Mouse (Mus musculus): ENCODE data around the gene Mfap1b. TPM values are rescaled to one million over a fixed set of nuclear protein-coding genes. Genes with fewer than 3 reads are reported as not detected.

Gene Mfap1b
- total and polyA plus RNA-seq, 2 experiments = 1.7 to 9.0 TPM

DNA sequence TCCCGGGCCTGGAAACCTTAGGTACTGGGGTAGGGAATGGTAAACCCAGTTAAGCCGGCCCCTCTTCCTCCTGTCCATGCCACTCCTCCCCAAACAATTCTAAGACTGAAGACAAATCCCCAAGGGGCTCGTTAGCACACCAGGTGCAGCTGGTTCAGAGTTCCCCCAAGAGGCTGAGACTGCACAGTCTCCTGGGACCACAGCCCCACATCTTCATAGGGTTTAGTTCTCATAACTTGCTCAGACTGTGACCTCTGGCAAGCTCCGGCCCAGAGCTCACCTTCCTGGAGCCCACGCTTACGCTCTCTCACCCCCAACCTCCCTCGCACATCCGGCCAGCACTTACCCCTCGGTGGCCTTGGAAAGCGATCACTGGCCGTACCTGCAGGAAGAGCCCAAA is 32.1 kb downstream of the Mfap1b start:
- peaks cover 12% of the 10 kb centered on the region; the same call in 1 of the 2 replicates for H3K4me1 ChIP-seq (ENCODE audit: control insufficient read depth, insufficient read depth, low read length)
- peaks cover 22% of the 10 kb centered on the region for H3K36me3 ChIP-seq (ENCODE audit: control insufficient read depth, insufficient read depth, low read length)
- 17% methylated on average over 11 of the region's 11 CpGs for WGBS
- no peak for DNase-seq (ENCODE audit: extremely low read depth, low read depth, low spot score)
- peak overlapping the region; percentile 53; the same call in 1 of the 2 replicates for H3K9ac ChIP-seq (ENCODE audit: low read depth, low read length)
- TF ChIP-seq CTCF (IDR thresholded peaks at IDR 0.05; ENCODE audit: low read depth, low read length) (no peak), POLR2A (IDR thresholded peaks at IDR 0.05; ENCODE audit: extremely low read depth, insufficient read depth, low read length) (no peak)
- H3K27ac ChIP-seq (replicated peaks; ENCODE audit: insufficient read depth, low read depth, low read length) = no peak overlapping the region
- no peaks in the 10 kb centered on the region for H3K79me2 ChIP-seq (ENCODE audit: control insufficient read depth, insufficient read depth, low read length)
- peak overlapping the region; percentile 54; the same call in 1 of the 2 replicates for H3K4me3 ChIP-seq (ENCODE audit: insufficient read depth, low read depth, low read length)
- no peaks in the 10 kb centered on the region for H3K27me3 ChIP-seq (ENCODE audit: control insufficient read depth, insufficient read depth, low read length)

- H3K4me3 ChIP-seq (ENCODE audit: insufficient read depth, low read depth, low read length) = no peak overlapping the region
- no peak for TF ChIP-seq POLR2A (IDR thresholded peaks at IDR 0.05; ENCODE audit: extremely low read depth, insufficient read depth, low read length)
- peaks cover 27% of the 10 kb centered on the region for H3K36me3 ChIP-seq (ENCODE audit: control insufficient read depth, insufficient read depth, low read length)
- no peaks in the 10 kb centered on the region for H3K27me3 ChIP-seq (ENCODE audit: control insufficient read depth, insufficient read depth, low read length)
- H3K27ac ChIP-seq (replicated peaks; ENCODE audit: insufficient read depth, low read depth, low read length) = no peak overlapping the region
- peak; percentile 71 for DNase-seq (ENCODE audit: extremely low read depth, low read depth, low spot score)
- 46% methylated on average over 5 of the region's 5 CpGs for WGBS
- no peaks in the 10 kb centered on the region for H3K79me2 ChIP-seq (ENCODE audit: control insufficient read depth, insufficient read depth, low read length)
- H3K4me1 ChIP-seq (ENCODE audit: control insufficient read depth, insufficient read depth, low read length) = peaks cover 12% of the 10 kb centered on the region; the same call in 1 of the 2 replicates
- no peak overlapping the region for H3K9ac ChIP-seq (ENCODE audit: low read depth, low read length)
Measured at GRCm38 (mm10) chr2:121440834-121441605, 32.8 kb downstream of the Mfap1b start.

DNA sequence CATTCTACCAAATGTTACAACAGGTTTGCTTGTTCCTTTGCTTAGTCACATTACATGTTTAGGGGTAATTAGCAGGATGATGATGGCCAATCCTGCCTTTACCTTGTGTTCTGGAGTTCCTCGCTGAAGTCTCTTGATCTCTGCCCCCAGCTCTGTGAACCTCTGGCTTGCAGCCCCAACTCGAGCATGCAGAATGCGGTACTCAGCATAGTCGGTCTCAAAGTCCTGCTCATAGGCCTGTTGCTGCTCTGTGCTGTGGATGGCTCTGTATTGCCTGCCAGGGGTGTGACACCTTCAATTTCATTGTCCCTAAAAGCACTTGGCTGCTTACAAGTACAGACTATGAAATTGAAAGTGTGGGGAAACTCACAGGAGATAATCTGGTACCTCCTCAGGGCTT is 34.1 kb downstream of the Mfap1b start:
- H3K4me3 ChIP-seq (ENCODE audit: insufficient read depth, low read depth, low read length) = no peak overlapping the region
- WGBS = 11% methylated on average over 4 of the region's 4 CpGs
- peaks cover 38% of the 10 kb centered on the region for H3K36me3 ChIP-seq (ENCODE audit: control insufficient read depth, insufficient read depth, low read length)
- no peaks in the 10 kb centered on the region for H3K79me2 ChIP-seq (ENCODE audit: control insufficient read depth, insufficient read depth, low read length)
- H3K27ac ChIP-seq (replicated peaks; ENCODE audit: insufficient read depth, low read depth, low read length) = no peak overlapping the region
- TF ChIP-seq POLR2A (IDR thresholded peaks at IDR 0.05; ENCODE audit: extremely low read depth, insufficient read depth, low read length) (no peak), CTCF (IDR thresholded peaks at IDR 0.05; ENCODE audit: low read depth, low read length) (no peak)
- H3K4me1 ChIP-seq (ENCODE audit: control insufficient read depth, insufficient read depth, low read length) = peaks cover 12% of the 10 kb centered on the region; the same call in 1 of the 2 replicates
- peak; percentile 76 for DNase-seq (ENCODE audit: extremely low read depth, low read depth, low spot score)
- no peak overlapping the region for H3K9ac ChIP-seq (ENCODE audit: low read depth, low read length)
- H3K27me3 ChIP-seq (ENCODE audit: control insufficient read depth, insufficient read depth, low read length) = no peaks in the 10 kb centered on the region

DNA sequence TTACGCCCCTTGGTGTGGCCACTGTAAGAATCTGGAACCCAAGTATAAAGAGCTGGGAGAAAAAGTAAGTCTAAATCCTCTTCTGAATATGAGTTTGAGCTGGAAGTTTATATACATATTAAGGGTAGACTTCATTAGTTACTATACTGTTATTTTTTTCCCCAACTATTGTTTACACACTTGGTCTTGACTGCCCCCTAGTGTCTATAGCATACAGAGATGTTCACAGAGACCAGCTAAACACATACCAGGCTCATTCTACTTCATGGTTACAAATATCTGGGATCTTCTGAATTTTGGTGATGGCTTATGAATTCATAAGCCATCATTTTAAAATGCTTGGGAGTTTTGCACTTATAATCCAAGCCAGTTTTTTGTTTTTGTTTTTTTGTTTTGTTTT is 39.0 kb downstream of the Mfap1b start:
- 85% methylated on average over 1 of the region's 1 CpGs for WGBS
- no peak overlapping the region for H3K27ac ChIP-seq (replicated peaks; ENCODE audit: insufficient read depth, low read depth, low read length)
- TF ChIP-seq POLR2A (IDR thresholded peaks at IDR 0.05; ENCODE audit: extremely low read depth, insufficient read depth, low read length) (no peak), CTCF (IDR thresholded peaks at IDR 0.05; ENCODE audit: low read depth, low read length) (peak; percentile 28; the same call in 1 of the 2 replicates)
- DNase-seq (ENCODE audit: extremely low read depth, low read depth, low spot score) = no peak
- H3K36me3 ChIP-seq (ENCODE audit: control insufficient read depth, insufficient read depth, low read length) = peaks cover 82% of the 10 kb centered on the region
- peaks cover under 1% of the 10 kb centered on the region; the same call in 1 of the 2 replicates for H3K4me1 ChIP-seq (ENCODE audit: control insufficient read depth, insufficient read depth, low read length)
- no peaks in the 10 kb centered on the region for H3K79me2 ChIP-seq (ENCODE audit: control insufficient read depth, insufficient read depth, low read length)
- no peak overlapping the region for H3K9ac ChIP-seq (ENCODE audit: low read depth, low read length)
- no peaks in the 10 kb centered on the region for H3K27me3 ChIP-seq (ENCODE audit: control insufficient read depth, insufficient read depth, low read length)
- H3K4me3 ChIP-seq (ENCODE audit: insufficient read depth, low read depth, low read length) = no peak overlapping the region

- peaks cover 79% of the 10 kb centered on the region for H3K36me3 ChIP-seq (ENCODE audit: control insufficient read depth, insufficient read depth, low read length)
- H3K9ac ChIP-seq (ENCODE audit: low read depth, low read length) = no peak overlapping the region
- H3K4me3 ChIP-seq (ENCODE audit: insufficient read depth, low read depth, low read length) = no peak overlapping the region
- TF ChIP-seq CTCF (IDR thresholded peaks at IDR 0.05; ENCODE audit: low read depth, low read length) = no peak
- no peak for TF ChIP-seq POLR2A (IDR thresholded peaks at IDR 0.05; ENCODE audit: extremely low read depth, insufficient read depth, low read length)
- peak; percentile 7 for DNase-seq (ENCODE audit: extremely low read depth, low read depth, low spot score)
- WGBS = 96% methylated on average over 2 of the region's 2 CpGs
- H3K4me1 ChIP-seq (ENCODE audit: control insufficient read depth, insufficient read depth, low read length) = peaks cover 2% of the 10 kb centered on the region
- H3K79me2 ChIP-seq (ENCODE audit: control insufficient read depth, insufficient read depth, low read length) = peaks cover 3% of the 10 kb centered on the region; the same call in 1 of the 2 replicates
- no peaks in the 10 kb centered on the region for H3K27me3 ChIP-seq (ENCODE audit: control insufficient read depth, insufficient read depth, low read length)
- no peak overlapping the region for H3K27ac ChIP-seq (replicated peaks; ENCODE audit: insufficient read depth, low read depth, low read length)
Measured at GRCm38 (mm10) chr2:121425890-121426289, 48.0 kb downstream of the Mfap1b start.

DNA sequence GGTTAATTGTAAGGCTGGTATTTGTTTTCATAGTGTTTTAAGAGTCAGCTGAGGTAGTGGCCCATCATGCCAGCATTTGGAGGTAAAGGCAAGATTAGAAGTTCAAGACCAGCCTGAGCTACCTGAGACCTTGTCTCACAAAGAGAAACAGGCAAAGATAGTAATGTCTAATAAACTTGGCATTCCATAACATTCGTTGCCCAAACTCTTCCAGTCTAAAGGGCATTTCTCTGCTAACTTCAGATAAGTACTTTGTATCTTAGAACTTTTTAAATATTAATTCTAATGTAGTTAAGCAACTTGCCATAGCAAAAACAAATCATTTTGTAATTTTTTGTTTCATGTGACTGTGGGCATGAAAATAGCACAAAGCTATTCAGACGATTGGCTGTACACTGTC is 50.7 kb downstream of the Mfap1b start:
- WGBS = 25% methylated on average over 2 of the region's 2 CpGs
- H3K9ac ChIP-seq (ENCODE audit: low read depth, low read length) = no peak overlapping the region
- TF ChIP-seq POLR2A (IDR thresholded peaks at IDR 0.05; ENCODE audit: extremely low read depth, insufficient read depth, low read length) = no peak
- no peak for TF ChIP-seq CTCF (IDR thresholded peaks at IDR 0.05; ENCODE audit: low read depth, low read length)
- peaks cover 18% of the 10 kb centered on the region; the same call in 1 of the 2 replicates for H3K79me2 ChIP-seq (ENCODE audit: control insufficient read depth, insufficient read depth, low read length)
- peak; percentile 60 for DNase-seq (ENCODE audit: extremely low read depth, low read depth, low spot score)
- H3K36me3 ChIP-seq (ENCODE audit: control insufficient read depth, insufficient read depth, low read length) = peaks cover 68% of the 10 kb centered on the region
- H3K27ac ChIP-seq (replicated peaks; ENCODE audit: insufficient read depth, low read depth, low read length) = no peak overlapping the region
- H3K27me3 ChIP-seq (ENCODE audit: control insufficient read depth, insufficient read depth, low read length) = no peaks in the 10 kb centered on the region
- peaks cover 5% of the 10 kb centered on the region for H3K4me1 ChIP-seq (ENCODE audit: control insufficient read depth, insufficient read depth, low read length)
- H3K4me3 ChIP-seq (ENCODE audit: insufficient read depth, low read depth, low read length) = no peak overlapping the region
